Mouse (Mus musculus) MEL (cell line): ENCODE results near the gene Defb36. TPM values are rescaled to one million over a fixed set of nuclear protein-coding genes. Genes with fewer than 3 reads are reported as not detected.

Experiments
- DNase-seq: peaks from one replicate; pipeline ENCODE4 v3.0.0; 2011; ENCODE audit warnings: low read depth, low spot score
- H3K27ac ChIP-seq: 2 replicates; pipeline ENCODE4 v1.5.1; 2012; ENCODE audit warnings: low read depth, mild to moderate bottlenecking, control low read depth, low read length, moderate library complexity; ENCODE audit not compliant: control insufficient read depth
- H3K27me3 ChIP-seq, 2 experiments: fragments of 150-350 bp in 1 of 2; sonication (generic) in 1 of 2; 2 replicates each; pipeline ENCODE4 v1.6.1; 2012; ENCODE audit warnings: low read length in 2 of 2, mild to moderate bottlenecking in 2 of 2, improper control_type of control experiment in 1 of 2, moderate library complexity in 1 of 2; ENCODE audit not compliant: insufficient read depth in 2 of 2, control insufficient read depth in 1 of 2
- H3K36me3 ChIP-seq, 2 experiments: 2 replicates each; pipeline ENCODE4 v1.6.1; 2012 to 2014; ENCODE audit warnings: low read length in 2 of 2, improper control_type of control experiment in 1 of 2, inconsistent platforms in 1 of 2, mild to moderate bottlenecking in 1 of 2; ENCODE audit not compliant: insufficient read depth in 2 of 2, control insufficient read depth in 1 of 2
- H3K4me1 ChIP-seq, 2 experiments: fragments of 150-350 bp in 1 of 2; sonication (generic) in 1 of 2; 2 replicates each; pipeline ENCODE4 v1.6.1; 2012; ENCODE audit warnings: low read length in 2 of 2, improper control_type of control experiment in 1 of 2, mild to moderate bottlenecking in 1 of 2; ENCODE audit not compliant: insufficient read depth in 2 of 2, control insufficient read depth in 1 of 2
- H3K4me3 ChIP-seq, 2 experiments: fragments of 150-350 bp in 1 of 2; sonication (generic) in 1 of 2; 2 replicates each; pipeline ENCODE4 v1.5.1; 2012; ENCODE audit warnings: low read depth in 2 of 2, low read length in 2 of 2, mild to moderate bottlenecking in 2 of 2, moderate library complexity in 2 of 2, control low read depth in 1 of 2, improper control_type of control experiment in 1 of 2; ENCODE audit not compliant: control insufficient read depth in 1 of 2, insufficient read depth in 1 of 2
- H3K79me2 ChIP-seq: 2 replicates; pipeline ENCODE4 v1.6.1; 2012; ENCODE audit warnings: mild to moderate bottlenecking, low read length, moderate library complexity; ENCODE audit not compliant: control insufficient read depth, poor library complexity, insufficient read depth
- H3K9ac ChIP-seq: 2 replicates; pipeline ENCODE4 v1.6.1; 2012; ENCODE audit warnings: low read depth, mild to moderate bottlenecking, control low read depth, low read length, moderate library complexity; ENCODE audit not compliant: control insufficient read depth, poor library complexity, severe bottlenecking
- H3K9me3 ChIP-seq: fragments of 150-350 bp; sonication (generic); replicated peaks from 2 replicates; pipeline ENCODE4 v1.6.1; 2012; ENCODE audit warnings: mild to moderate bottlenecking, low read length, improper control_type of control experiment, moderate library complexity; ENCODE audit not compliant: insufficient read depth
- BHLHE40 ChIP-seq: IDR thresholded peaks from 2 replicates; pipeline ENCODE4 v1.6.1; 2012; ENCODE audit warnings: low read depth, mild to moderate bottlenecking, inconsistent platforms, low read length, improper control_type of control experiment, borderline replicate concordance
- CHD1 ChIP-seq: IDR thresholded peaks from 2 replicates; pipeline ENCODE4 v1.6.1; 2012; ENCODE audit warnings: low read depth, mild to moderate bottlenecking, inconsistent platforms, low read length, improper control_type of control experiment
- E2F4 ChIP-seq: IDR thresholded peaks from 2 replicates; pipeline ENCODE4 v1.6.1; 2011; ENCODE audit warnings: low read depth, low read length, improper control_type of control experiment, borderline replicate concordance
- ELF1 ChIP-seq: IDR thresholded peaks from 2 replicates; pipeline ENCODE4 v1.6.1; 2014; ENCODE audit warnings: low read depth, mild to moderate bottlenecking, inconsistent platforms, low read length, improper control_type of control experiment, moderate library complexity
- GABPA ChIP-seq: IDR thresholded peaks from 2 replicates; pipeline ENCODE4 v1.6.1; 2012; ENCODE audit warnings: low read depth, mild to moderate bottlenecking, inconsistent platforms, low read length, improper control_type of control experiment, moderate library complexity
- GATA1 ChIP-seq: IDR thresholded peaks from 2 replicates; pipeline ENCODE4 v1.6.1; 2011; ENCODE audit warnings: low read depth, low read length, improper control_type of control experiment
- HCFC1 ChIP-seq: IDR thresholded peaks from 2 replicates; pipeline ENCODE4 v1.6.1; 2012; ENCODE audit warnings: low read depth, mild to moderate bottlenecking, inconsistent platforms, low read length, improper control_type of control experiment, moderate library complexity
- JUND ChIP-seq: IDR thresholded peaks from 2 replicates; pipeline ENCODE4 v1.6.1; 2011; ENCODE audit warnings: low read depth, mild to moderate bottlenecking, improper control_type of control experiment, low read length
- KAT2A ChIP-seq: conservative IDR thresholded peaks from 2 replicates; pipeline ENCODE4 v1.6.1; 2012; ENCODE audit warnings: low read depth, low read length, improper control_type of control experiment, inconsistent platforms
- MAX ChIP-seq: IDR thresholded peaks from 2 replicates; pipeline ENCODE4 v1.6.1; 2011; ENCODE audit warnings: low read length, improper control_type of control experiment
- MXI1 ChIP-seq: IDR thresholded peaks from 2 replicates; pipeline ENCODE4 v1.6.1; 2011; ENCODE audit warnings: mild to moderate bottlenecking, low read depth, low read length, improper control_type of control experiment
- MYC ChIP-seq: IDR thresholded peaks from 2 replicates; pipeline ENCODE4 v1.6.1; 2011; ENCODE audit warnings: low read depth, mild to moderate bottlenecking, low read length, improper control_type of control experiment, moderate library complexity
- POLR2A ChIP-seq, 2 experiments: IDR thresholded peaks; 2 replicates each; pipeline ENCODE4 v1.6.1; 2011 to 2012; ENCODE audit warnings: low read length in 2 of 2, mild to moderate bottlenecking in 2 of 2, control low read depth in 1 of 2, improper control_type of control experiment in 1 of 2, low read depth in 1 of 2, moderate library complexity in 1 of 2; ENCODE audit not compliant: control insufficient read depth in 1 of 2, insufficient read depth in 1 of 2, poor library complexity in 1 of 2
- SIN3A ChIP-seq: IDR thresholded peaks from 2 replicates; pipeline ENCODE4 v1.6.1; 2012; ENCODE audit warnings: low read length, improper control_type of control experiment, inconsistent platforms
- SMC3 ChIP-seq: IDR thresholded peaks from 2 replicates; pipeline ENCODE4 v1.6.1; 2011; ENCODE audit warnings: low read depth, low read length, improper control_type of control experiment
- TAL1 ChIP-seq: IDR thresholded peaks from 2 replicates; pipeline ENCODE4 v1.6.1; 2012; ENCODE audit warnings: mild to moderate bottlenecking, inconsistent platforms, low read length, moderate library complexity, mixed read lengths
- TBP ChIP-seq: IDR thresholded peaks from 2 replicates; pipeline ENCODE4 v1.8.0; 2011; ENCODE audit warnings: low read depth, low read length, improper control_type of control experiment
- TCF12 ChIP-seq: IDR thresholded peaks from 2 replicates; pipeline ENCODE4 v1.6.1; 2014; ENCODE audit warnings: low read depth, mild to moderate bottlenecking, inconsistent platforms, low read length, improper control_type of control experiment, moderate library complexity
- ZKSCAN1 ChIP-seq: IDR thresholded peaks from 2 replicates; pipeline ENCODE4 v1.6.1; 2012; ENCODE audit warnings: low read depth, mild to moderate bottlenecking, inconsistent platforms, low read length, improper control_type of control experiment, moderate library complexity
- ZNF384 ChIP-seq: IDR thresholded peaks from 2 replicates; pipeline ENCODE4 v1.6.1; 2012; ENCODE audit warnings: low read depth, mild to moderate bottlenecking, inconsistent platforms, low read length, improper control_type of control experiment
- polyA plus RNA-seq, 2 experiments: library from polyadenylated mRNA; stranded (reverse) in 1 of 2; unstranded in 1 of 2; fragments of >175 nt in 1 of 2; fragments of >200 nt in 1 of 2; gene quantifications; 2 replicates each; pipeline versions ENCODE4 v1.2.1 to v1.2.4; 2012; ENCODE audit warnings: low replicate concordance in 2 of 2, low read depth in 1 of 2; ENCODE audit not compliant: insufficient read length in 2 of 2, insufficient read depth in 1 of 2, missing spikeins in 1 of 2
- total RNA-seq: library from RNA; depleted of rRNA; stranded (reverse); fragments of 300-350 nt; gene quantifications from 2 replicates; pipeline ENCODE4 v1.2.3, GENCODE M21; 2012

Defb36 gene
- total and polyA plus RNA-seq, 3 experiments = not detected

- DNase-seq = no peak
- TF ChIP-seq TAL1 (no peak), JUND (no peak), TBP (no peak), TCF12 (no peak), E2F4 (no peak), MXI1 (no peak)
- H3K4me3 ChIP-seq = no peak overlapping the region
- H3K9me3 ChIP-seq = no peaks in the 10 kb centered on the region
- no peaks in the 10 kb centered on the region for H3K79me2 ChIP-seq
- no peak overlapping the region for H3K9ac ChIP-seq
- no peak overlapping the region for H3K27ac ChIP-seq
- peaks cover 0 to 3% of the 10 kb centered on the region in 2 experiments; a peak in 2 of 4 replicates for H3K27me3 ChIP-seq
- H3K4me1 ChIP-seq = no peaks in the 10 kb centered on the region
- no peaks in the 10 kb centered on the region for H3K36me3 ChIP-seq
Observed at GRCm38 (mm10) chr2:152628066-152628465, 23.9 kb downstream of the Defb36 start.

- H3K36me3 ChIP-seq = no peaks in the 10 kb centered on the region
- no peaks in the 10 kb centered on the region for H3K9me3 ChIP-seq
- no peak overlapping the region for H3K9ac ChIP-seq
- no peaks in the 10 kb centered on the region for H3K4me1 ChIP-seq
- no peak overlapping the region for H3K4me3 ChIP-seq
- no peak for TF ChIP-seq CHD1
- TF ChIP-seq MAX = no peak
- no peak for TF ChIP-seq GATA1
- TF ChIP-seq HCFC1 = no peak
- no peak for TF ChIP-seq ELF1
- no peak for TF ChIP-seq TAL1
- no peak for TF ChIP-seq SIN3A
- no peak for TF ChIP-seq MYC
- TF ChIP-seq ZNF384 = no peak
- TF ChIP-seq JUND = no peak
- TF ChIP-seq KAT2A = no peak
- no peak for TF ChIP-seq BHLHE40
- no peak for TF ChIP-seq POLR2A (IDR thresholded peaks at IDR 0.05; ENCODE audit: control insufficient read depth in 1 of 2, insufficient read depth in 1 of 2, low read depth in 1 of 2, low read length in 2 of 2, poor library complexity in 1 of 2)
- TF ChIP-seq SMC3 = no peak
- no peak for TF ChIP-seq GABPA
- no peak for TF ChIP-seq ZKSCAN1
- TF ChIP-seq MXI1 = no peak
- no peak for TF ChIP-seq TCF12
- TF ChIP-seq, all 39 proteins: peak for 0
- Histone ChIP-seq H3K79me2 (no peaks in the 10 kb centered on the region), H3K27me3 (peaks cover 0 to 7% of the 10 kb centered on the region in 2 experiments; a peak in 2 of 4 replicates), H3K27ac (no peak overlapping the region)
- no peak for DNase-seq
Observed at GRCm38 (mm10) chr2:152629239-152629638, 25.1 kb downstream of the Defb36 start.
